Mouse (Mus musculus) heart, embryonic 13.5 days (tissue): ENCODE measurements at regions not wholly inside any gene's neighbourhood (a gene's known extent, or its start where the extent isn't known, plus 50 kb on each side); places are given as distances from the start of the nearest gene placed in this dataset.
A peak's percentile ranks its signal among the peaks of the same experiment; 100 is the strongest.

Experiments
- ATAC-seq: fragments of 200-750 bp; cut with Nextera tagmentation; 2 replicates; pipeline ENCODE4 v1.8.0; 2017; ENCODE audit warnings: moderate TSS enrichment; ENCODE audit not compliant: insufficient number of reproducible peaks, low FRiP score, low TSS enrichment; ENCODE audit errors: extremely low read depth
- H3K27ac ChIP-seq: fragments of 300-500 bp; sonication (generic); replicated peaks from 2 replicates; pipeline ENCODE4 v1.5.1; 2015; ENCODE audit warnings: moderate library complexity, mild to moderate bottlenecking, inconsistent platforms
- H3K27me3 ChIP-seq: fragments of 300-500 bp; sonication (generic); replicated peaks from 2 replicates; pipeline ENCODE4 v1.6.1; 2015; ENCODE audit warnings: mild to moderate bottlenecking, inconsistent platforms
- H3K36me3 ChIP-seq: fragments of 300-500 bp; sonication (generic); 2 replicates; pipeline ENCODE4 v1.6.1; 2015; ENCODE audit warnings: mild to moderate bottlenecking, inconsistent platforms
- H3K4me1 ChIP-seq: fragments of 300-500 bp; sonication (generic); 2 replicates; pipeline ENCODE4 v1.6.1; 2015; ENCODE audit warnings: inconsistent platforms
- H3K4me2 ChIP-seq: fragments of 300-500 bp; sonication (generic); 2 replicates; pipeline ENCODE4 v1.6.1; 2015; ENCODE audit warnings: inconsistent platforms, mild to moderate bottlenecking, moderate library complexity
- H3K4me3 ChIP-seq: fragments of 300-500 bp; sonication (generic); 2 replicates; pipeline ENCODE4 v1.5.1; 2015; ENCODE audit warnings: moderate library complexity, mild to moderate bottlenecking, inconsistent platforms
- H3K9ac ChIP-seq: fragments of 300-500 bp; sonication (generic); 2 replicates; pipeline ENCODE4 v1.6.1; 2015; ENCODE audit warnings: inconsistent platforms, mild to moderate bottlenecking, moderate library complexity
- H3K9me3 ChIP-seq: fragments of 300-500 bp; sonication (generic); 2 replicates; pipeline ENCODE4 v1.6.1; 2016; ENCODE audit warnings: inconsistent platforms
- WGBS: fragments of 180-500 bp; shearing (Covaris S2); methylation state at CpG from one replicate; pipeline ENCODE4 v1.1.7; 2015; ENCODE audit warnings: mixed read lengths; 5-methylcytosine and 5-hydroxymethylcytosine counted together

GRCm38 (mm10) chr12:79934091-79934490, 178.7 kb downstream of the Zfp36l1 start:
- H3K27me3 ChIP-seq, result no peaks in the 10 kb centered on the region
- ATAC-seq, result no peak
- peak overlapping the region; percentile 57 for H3K27ac ChIP-seq
- H3K4me2 ChIP-seq, result no peak overlapping the region
- H3K9ac ChIP-seq, result 0 out of 2 replicates have a peak overlapping the region, but pooled peaks have one; percentile 41
- no peaks in the 10 kb centered on the region for H3K9me3 ChIP-seq
- peaks cover 52% of the 10 kb centered on the region for H3K4me1 ChIP-seq
- H3K36me3 ChIP-seq, result no peaks in the 10 kb centered on the region
- H3K4me3 ChIP-seq, result no peak overlapping the region
- WGBS, result 23% methylated on average over 7 of the region's 7 CpGs

- Histone ChIP-seq H3K27ac (no peak overlapping the region), H3K4me1 (peaks cover 59% of the 10 kb centered on the region), H3K4me2 (no peak overlapping the region), H3K9me3 (no peaks in the 10 kb centered on the region), H3K27me3 (no peaks in the 10 kb centered on the region), H3K9ac (no peak overlapping the region), H3K4me3 (no peak overlapping the region), H3K36me3 (no peaks in the 10 kb centered on the region)
- WGBS, result 81% methylated on average over 7 of the region's 7 CpGs
- ATAC-seq, result no peak
Observed at GRCm38 (mm10) chr12:79932905-79933304, 179.9 kb downstream of the Zfp36l1 start.

GRCm38 (mm10) chr12:79931455-79931854, 181.4 kb downstream of the Zfp36l1 start:
- Histone ChIP-seq H3K27ac (no peak overlapping the region; the same call in 1 of the 2 replicates), H3K4me2 (no peak overlapping the region), H3K4me1 (peaks cover 60% of the 10 kb centered on the region), H3K36me3 (no peaks in the 10 kb centered on the region), H3K9me3 (no peaks in the 10 kb centered on the region), H3K4me3 (no peak overlapping the region), H3K27me3 (no peaks in the 10 kb centered on the region), H3K9ac (no peak overlapping the region)
- WGBS, result 61% methylated on average over 5 of the region's 5 CpGs
- ATAC-seq, result no peak

GRCm38 (mm10) chr12:79929846-79930245, 183.0 kb downstream of the Zfp36l1 start:
- Histone ChIP-seq H3K4me3 (no peak overlapping the region), H3K36me3 (no peaks in the 10 kb centered on the region), H3K9ac (no peak overlapping the region), H3K27ac (peak overlapping the region; percentile 89), H3K4me1 (peaks cover 70% of the 10 kb centered on the region), H3K4me2 (no peak overlapping the region), H3K27me3 (no peaks in the 10 kb centered on the region), H3K9me3 (no peaks in the 10 kb centered on the region)
- no peak for ATAC-seq
- WGBS, result 78% methylated on average over 6 of the region's 6 CpGs

GRCm38 (mm10) chr12:79928739-79929380, 184.0 kb downstream of the Zfp36l1 start:
- H3K9ac ChIP-seq, result peak overlapping the region; percentile 58; the same call in 1 of the 2 replicates
- H3K36me3 ChIP-seq, result no peaks in the 10 kb centered on the region
- peak overlapping the region; percentile 89 for H3K27ac ChIP-seq
- H3K4me2 ChIP-seq, result no peak overlapping the region
- no peak overlapping the region for H3K4me3 ChIP-seq
- no peak for ATAC-seq
- no peaks in the 10 kb centered on the region for H3K27me3 ChIP-seq
- peaks cover 68% of the 10 kb centered on the region for H3K4me1 ChIP-seq
- no peaks in the 10 kb centered on the region for H3K9me3 ChIP-seq
- whole genome bisulfite sequencing, result 34% methylated on average over 6 of the region's 6 CpGs

GRCm38 (mm10) chr12:79928298-79928697, 184.5 kb downstream of the Zfp36l1 start:
- ATAC-seq, result no peak
- 56% methylated on average over 4 of the region's 4 CpGs for WGBS
- H3K4me3 ChIP-seq, result no peak overlapping the region
- H3K36me3 ChIP-seq, result no peaks in the 10 kb centered on the region
- H3K27ac ChIP-seq, result peak overlapping the region; percentile 89
- H3K9ac ChIP-seq, result no peak overlapping the region
- no peaks in the 10 kb centered on the region for H3K27me3 ChIP-seq
- no peaks in the 10 kb centered on the region for H3K9me3 ChIP-seq
- peaks cover 65% of the 10 kb centered on the region for H3K4me1 ChIP-seq
- no peak overlapping the region for H3K4me2 ChIP-seq

- peak overlapping the region; percentile 61 for H3K9ac ChIP-seq
- ATAC-seq, result no peak
- H3K27me3 ChIP-seq, result no peaks in the 10 kb centered on the region
- H3K9me3 ChIP-seq, result no peaks in the 10 kb centered on the region
- peaks cover 61% of the 10 kb centered on the region for H3K4me1 ChIP-seq
- peak overlapping the region; percentile 41 for H3K4me2 ChIP-seq
- WGBS, result 30% methylated on average over 6 of the region's 6 CpGs
- H3K36me3 ChIP-seq, result no peaks in the 10 kb centered on the region
- H3K27ac ChIP-seq, result peak overlapping the region; percentile 89
- no peak overlapping the region for H3K4me3 ChIP-seq
Observed at GRCm38 (mm10) chr12:79925704-79926588, 186.9 kb downstream of the Zfp36l1 start.

- 21% methylated on average over 16 of the region's 16 CpGs for WGBS
- ATAC-seq, result no peak
- H3K4me1 ChIP-seq, result peaks cover 63% of the 10 kb centered on the region
Observed at GRCm38 (mm10) chr12:79924921-79925703, 187.7 kb downstream of the Zfp36l1 start.

GRCm38 (mm10) chr12:79923811-79924210, 189.0 kb downstream of the Zfp36l1 start:
- Histone ChIP-seq H3K4me1 (peaks cover 54% of the 10 kb centered on the region), H3K36me3 (no peaks in the 10 kb centered on the region), H3K4me3 (no peak overlapping the region), H3K9ac (no peak overlapping the region), H3K27me3 (no peaks in the 10 kb centered on the region), H3K4me2 (no peak overlapping the region), H3K27ac (0 out of 2 replicates have a peak overlapping the region, but pooled peaks have one; percentile 89), H3K9me3 (0 out of 2 replicates have a peak, but pooled peaks cover 4% of the 10 kb centered on the region)
- 76% methylated on average over 6 of the region's 6 CpGs for WGBS
- no peak for ATAC-seq

More at GRCm38 (mm10) chr12:79924921-79925703, 187.7 kb downstream of the Zfp36l1 start:
- no peaks in the 10 kb centered on the region for H3K36me3 ChIP-seq
- H3K27me3 ChIP-seq, result no peaks in the 10 kb centered on the region
- no peak overlapping the region for H3K4me3 ChIP-seq
- peak overlapping the region; percentile 89 for H3K27ac ChIP-seq
- 0 out of 2 replicates have a peak, but pooled peaks cover 3% of the 10 kb centered on the region for H3K9me3 ChIP-seq
- peak overlapping the region; percentile 61 for H3K9ac ChIP-seq
- H3K4me2 ChIP-seq, result peak overlapping the region; percentile 41

GRCm38 (mm10) chr12:79921786-79922185, 191.0 kb downstream of the Zfp36l1 start:
- Histone ChIP-seq H3K9ac (no peak overlapping the region; the same call in 1 of the 2 replicates), H3K9me3 (0 out of 2 replicates have a peak, but pooled peaks cover 4% of the 10 kb centered on the region), H3K4me3 (no peak overlapping the region), H3K27ac (0 out of 2 replicates have a peak overlapping the region, but pooled peaks have one; percentile 10), H3K4me2 (no peak overlapping the region), H3K4me1 (peaks cover 48% of the 10 kb centered on the region), H3K27me3 (no peaks in the 10 kb centered on the region), H3K36me3 (no peaks in the 10 kb centered on the region)
- WGBS, result 38% methylated on average over 5 of the region's 5 CpGs
- ATAC-seq, result no peak

GRCm38 (mm10) chr12:79918983-79919382, 193.8 kb downstream of the Zfp36l1 start:
- Histone ChIP-seq H3K36me3 (no peaks in the 10 kb centered on the region), H3K9ac (no peak overlapping the region), H3K4me3 (no peak overlapping the region), H3K4me1 (peaks cover 28% of the 10 kb centered on the region), H3K27ac (no peak overlapping the region), H3K9me3 (peaks cover 4% of the 10 kb centered on the region; the same call in 1 of the 2 replicates), H3K27me3 (no peaks in the 10 kb centered on the region), H3K4me2 (no peak overlapping the region)
- 82% methylated on average over 5 of the region's 5 CpGs for WGBS
- no peak for ATAC-seq
